Mouse (Mus musculus): ENCODE results near the gene Spindoc. TPM values are rescaled to one million over a fixed set of nuclear protein-coding genes. Genes with fewer than 3 reads are reported as not detected.
A peak's percentile ranks its signal among the peaks of the same experiment; 100 is the strongest.

Spindoc gene
- polyA plus RNA-seq, 1 experiment from 2014 or later: 14.2 TPM

GRCm38 (mm10) chr19:7352809-7353495, 29.8 kb downstream of the Spindoc start:
- Histone ChIP-seq H3K4me1 (replicated peaks; ENCODE audit: control insufficient read depth, insufficient read depth) (no peaks in the 10 kb centered on the region), H3K4me2 (replicated peaks; ENCODE audit: low read depth) (no peak overlapping the region), H3K9me3 (ENCODE audit: control insufficient read depth, low read length) (no peaks in the 10 kb centered on the region), H3K27me3 (ENCODE audit: control insufficient read depth, insufficient read depth, low read length) (no peaks in the 10 kb centered on the region), H3K9ac (ENCODE audit: low read length) (no peak overlapping the region), H3K27ac (replicated peaks) (no peak overlapping the region), H3K36me3 (ENCODE audit: control insufficient read depth, insufficient read depth, low read length) (no peaks in the 10 kb centered on the region; the same call in 1 of the 2 replicates), H3K4me3 (ENCODE audit: low read depth, low read length) (no peak overlapping the region)
- TF ChIP-seq CTCF (IDR thresholded peaks at IDR 0.05; ENCODE audit: low read depth): no peak
- no peak for TF ChIP-seq EP300 (optimal IDR thresholded peaks at IDR 0.05)
- 63% methylated on average over 11 of the region's 11 CpGs for WGBS
- ATAC-seq (ENCODE audit: low FRiP score, low TSS enrichment) (no peak; the same call in 1 of the 2 replicates), DNase-seq (ENCODE audit: low spot score) (no peak)

GRCm38 (mm10) chr19:7349993-7350392, 32.8 kb downstream of the Spindoc start:
- no peaks in the 10 kb centered on the region for H3K9me3 ChIP-seq (ENCODE audit: control insufficient read depth, low read length)
- ATAC-seq (ENCODE audit: low FRiP score, low TSS enrichment) (no peak), DNase-seq (ENCODE audit: low spot score) (no peak)
- no peak overlapping the region for H3K4me2 ChIP-seq (replicated peaks; ENCODE audit: low read depth)
- H3K27ac ChIP-seq (replicated peaks): no peak overlapping the region
- TF ChIP-seq CTCF (IDR thresholded peaks at IDR 0.05; ENCODE audit: low read depth) (no peak), EP300 (optimal IDR thresholded peaks at IDR 0.05) (no peak)
- no peak overlapping the region for H3K4me3 ChIP-seq (ENCODE audit: low read depth, low read length)
- H3K9ac ChIP-seq (ENCODE audit: low read length): no peak overlapping the region
- WGBS: 94% methylated on average over 1 of the region's 1 CpGs
- H3K36me3 ChIP-seq (ENCODE audit: control insufficient read depth, insufficient read depth, low read length): no peaks in the 10 kb centered on the region
- no peaks in the 10 kb centered on the region for H3K4me1 ChIP-seq (replicated peaks; ENCODE audit: control insufficient read depth, insufficient read depth)
- no peaks in the 10 kb centered on the region for H3K27me3 ChIP-seq (ENCODE audit: control insufficient read depth, insufficient read depth, low read length)

- peak; percentile 89 for TF ChIP-seq CTCF (IDR thresholded peaks at IDR 0.05; ENCODE audit: low read depth)
- no peak for TF ChIP-seq EP300 (optimal IDR thresholded peaks at IDR 0.05)
- WGBS: 19% methylated on average over 4 of the region's 4 CpGs
- Histone ChIP-seq H3K9me3 (ENCODE audit: control insufficient read depth, low read length) (no peaks in the 10 kb centered on the region), H3K4me1 (replicated peaks; ENCODE audit: control insufficient read depth, insufficient read depth) (no peaks in the 10 kb centered on the region), H3K27me3 (ENCODE audit: control insufficient read depth, insufficient read depth, low read length) (no peaks in the 10 kb centered on the region), H3K4me3 (ENCODE audit: low read depth, low read length) (no peak overlapping the region), H3K4me2 (replicated peaks; ENCODE audit: low read depth) (no peak overlapping the region), H3K36me3 (ENCODE audit: control insufficient read depth, insufficient read depth, low read length) (no peaks in the 10 kb centered on the region), H3K9ac (ENCODE audit: low read length) (no peak overlapping the region), H3K27ac (replicated peaks) (no peak overlapping the region)
- DNase-seq (ENCODE audit: low spot score) (peak; percentile 50), ATAC-seq (ENCODE audit: low FRiP score, low TSS enrichment) (no peak)
These were observed 37.5 kb downstream of the Spindoc start for GRCm38 (mm10) chr19:7345235-7345755.

- H3K4me3 ChIP-seq (ENCODE audit: low read depth, low read length): no peak overlapping the region
- no peaks in the 10 kb centered on the region for H3K27me3 ChIP-seq (ENCODE audit: control insufficient read depth, insufficient read depth, low read length)
- no peaks in the 10 kb centered on the region for H3K36me3 ChIP-seq (ENCODE audit: control insufficient read depth, insufficient read depth, low read length)
- no peak overlapping the region for H3K27ac ChIP-seq (replicated peaks)
- H3K4me2 ChIP-seq (replicated peaks; ENCODE audit: low read depth): no peak overlapping the region
- DNase-seq (ENCODE audit: low spot score): no peak
- no peak for ATAC-seq (ENCODE audit: low FRiP score, low TSS enrichment)
- whole genome bisulfite sequencing: 68% methylated on average over 2 of the region's 2 CpGs
- no peak overlapping the region for H3K9ac ChIP-seq (ENCODE audit: low read length)
- TF ChIP-seq CTCF (IDR thresholded peaks at IDR 0.05; ENCODE audit: low read depth) (no peak), EP300 (optimal IDR thresholded peaks at IDR 0.05) (no peak)
- peaks cover 5% of the 10 kb centered on the region; the same call in 1 of the 2 replicates for H3K4me1 ChIP-seq (replicated peaks; ENCODE audit: control insufficient read depth, insufficient read depth)
- no peaks in the 10 kb centered on the region for H3K9me3 ChIP-seq (ENCODE audit: control insufficient read depth, low read length)
These were observed 40.1 kb downstream of the Spindoc start for GRCm38 (mm10) chr19:7342646-7343045.

GRCm38 (mm10) chr19:7341512-7342397, 41.0 kb downstream of the Spindoc start, which contains the start of gene Mark2:
Mark2 (minus strand) TSS chr19:7341860.
- Histone ChIP-seq H3K36me3 (ENCODE audit: control insufficient read depth, insufficient read depth, low read length) (no peaks in the 10 kb centered on the region), H3K4me3 (ENCODE audit: low read depth, low read length) (peak within 1 kb of the TSS; percentile 89), H3K27ac (replicated peaks) (peak within 1 kb of the TSS; percentile 96), H3K4me2 (replicated peaks; ENCODE audit: low read depth) (peak within 1 kb of the TSS; percentile 91), H3K9me3 (ENCODE audit: control insufficient read depth, low read length) (no peaks in the 10 kb centered on the region), H3K4me1 (replicated peaks; ENCODE audit: control insufficient read depth, insufficient read depth) (peaks cover 5% of the 10 kb centered on the region; the same call in 1 of the 2 replicates), H3K27me3 (ENCODE audit: control insufficient read depth, insufficient read depth, low read length) (no peaks in the 10 kb centered on the region), H3K9ac (ENCODE audit: low read length) (peak within 1 kb of the TSS; percentile 99)
- DNase-seq (ENCODE audit: low spot score) (peak; percentile 100), ATAC-seq (ENCODE audit: low FRiP score, low TSS enrichment) (peak; percentile 94)
- TF ChIP-seq CTCF (IDR thresholded peaks at IDR 0.05; ENCODE audit: low read depth) (no peak), EP300 (optimal IDR thresholded peaks at IDR 0.05) (no peak)
- WGBS: 2% methylated on average over 59 of the region's 63 CpGs

Measured in stomach, postnatal 0 days (tissue).